Mouse (Mus musculus) heart, adult 2 months (tissue): ENCODE measurements around the gene Elp4. TPM values are rescaled to one million over a fixed set of nuclear protein-coding genes. Genes with fewer than 3 reads are reported as not detected.

Experiments
- DNase-seq, 2 experiments: peaks; one replicate each; pipeline ENCODE4 v3.0.0; 2021
- H3K27ac ChIP-seq: fragments of 200-600 bp; 2 replicates; pipeline ENCODE4 v1.8.1; 2022
- H3K27me3 ChIP-seq: fragments of 200-500 bp; 2 replicates; pipeline ENCODE4 v1.6.1; 2012; ENCODE audit warnings: mild to moderate bottlenecking, low read length, inconsistent platforms, mixed read lengths; ENCODE audit not compliant: control insufficient read depth, insufficient read depth
- H3K36me3 ChIP-seq: fragments of 200-500 bp; 2 replicates; pipeline ENCODE4 v1.6.1; 2012; ENCODE audit warnings: low read length, inconsistent platforms; ENCODE audit not compliant: control insufficient read depth, insufficient read depth
- H3K4me1 ChIP-seq: fragments of 200-500 bp; 2 replicates; pipeline ENCODE4 v1.6.1; 2011; ENCODE audit warnings: low read length; ENCODE audit not compliant: control insufficient read depth, insufficient read depth
- H3K4me3 ChIP-seq: fragments of 200-600 bp; 2 replicates; pipeline ENCODE4 v1.8.1; 2022
- H3K79me2 ChIP-seq: fragments of 200-500 bp; replicated peaks from 2 replicates; pipeline ENCODE4 v1.6.1; 2012; ENCODE audit warnings: mild to moderate bottlenecking, inconsistent platforms, low read length, moderate library complexity, mixed read lengths; ENCODE audit not compliant: control insufficient read depth, insufficient read depth
- H3K9ac ChIP-seq: fragments of 200-500 bp; 2 replicates; pipeline ENCODE4 v1.6.1; 2012; ENCODE audit warnings: low read depth, mild to moderate bottlenecking, control low read depth, inconsistent platforms, low read length, mixed read lengths
- CTCF ChIP-seq: fragments of 200-600 bp; IDR thresholded peaks from 2 replicates; pipeline ENCODE4 v1.8.1; 2022; ENCODE audit warnings: antibody characterized with exemption, mild to moderate bottlenecking, moderate library complexity
- EP300 ChIP-seq: fragments of 200-500 bp; IDR thresholded peaks from 2 replicates; pipeline ENCODE4 v1.6.1; 2011; ENCODE audit warnings: low read depth, low read length, control low read depth; ENCODE audit not compliant: insufficient read depth
- POLR2A ChIP-seq: fragments of 200-500 bp; IDR thresholded peaks from 2 replicates; pipeline ENCODE4 v1.6.1; 2011; ENCODE audit warnings: mild to moderate bottlenecking, low read depth, low read length, control low read depth; ENCODE audit not compliant: insufficient read depth
- WGBS: fragments of 180-500 bp; shearing (Covaris S2); methylation state at CpG from one replicate; pipeline ENCODE4 v1.1.7; 2018; 5-methylcytosine and 5-hydroxymethylcytosine counted together
- intact Hi-C: fragments of 180-260 bp; cut with DNase I; formaldehyde crosslinking; loops from one replicate; pipeline ENCODE4 v1.15.1; 2025
- polyA plus RNA-seq: library from polyadenylated mRNA; depleted of rRNA; stranded (reverse); fragments of >200 nt; gene quantifications from 2 replicates; pipeline ENCODE4 v1.2.3, GENCODE M21; 2012
- total RNA-seq, 2 experiments: library from RNA; stranded (reverse); gene quantifications; 2 replicates each; pipeline ENCODE4 v1.2.3; 2021

Gene Elp4
- total and polyA plus RNA-seq, 3 experiments, result 2.1 to 12.3 (median 11.2) TPM

- no peak overlapping the region for H3K9ac ChIP-seq
- H3K27me3 ChIP-seq, result peaks cover 50% of the 10 kb centered on the region
- H3K4me3 ChIP-seq, result peak overlapping the region; percentile 44
- H3K4me1 ChIP-seq, result peaks cover 2% of the 10 kb centered on the region
- no peak overlapping the region for H3K27ac ChIP-seq
- WGBS, result 3% methylated on average over 49 of the region's 49 CpGs
- TF ChIP-seq CTCF (no peak), POLR2A (no peak), EP300 (no peak)
- H3K36me3 ChIP-seq, result no peaks in the 10 kb centered on the region
- intact Hi-C loops, result no loop called here
- no peaks in the 10 kb centered on the region for H3K79me2 ChIP-seq
- peak in 1 of 2 experiments; percentile 55 for DNase-seq
These were observed 229.3 kb downstream of the Elp4 start for GRCm38 (mm10) chr2:105674875-105675729.

GRCm38 (mm10) chr2:105674061-105674874, 230.1 kb downstream of the Elp4 start:
- TF ChIP-seq POLR2A (no peak), CTCF (no peak), EP300 (no peak)
- H3K27ac ChIP-seq, result no peak overlapping the region
- peaks cover 51% of the 10 kb centered on the region for H3K27me3 ChIP-seq
- intact Hi-C loops, result no loop called here
- H3K36me3 ChIP-seq, result no peaks in the 10 kb centered on the region
- 4% methylated on average over 36 of the region's 36 CpGs for WGBS
- H3K4me3 ChIP-seq, result peak overlapping the region; percentile 44
- no peak for DNase-seq
- no peaks in the 10 kb centered on the region for H3K79me2 ChIP-seq
- H3K9ac ChIP-seq, result no peak overlapping the region
- peaks cover 2% of the 10 kb centered on the region for H3K4me1 ChIP-seq

DNA sequence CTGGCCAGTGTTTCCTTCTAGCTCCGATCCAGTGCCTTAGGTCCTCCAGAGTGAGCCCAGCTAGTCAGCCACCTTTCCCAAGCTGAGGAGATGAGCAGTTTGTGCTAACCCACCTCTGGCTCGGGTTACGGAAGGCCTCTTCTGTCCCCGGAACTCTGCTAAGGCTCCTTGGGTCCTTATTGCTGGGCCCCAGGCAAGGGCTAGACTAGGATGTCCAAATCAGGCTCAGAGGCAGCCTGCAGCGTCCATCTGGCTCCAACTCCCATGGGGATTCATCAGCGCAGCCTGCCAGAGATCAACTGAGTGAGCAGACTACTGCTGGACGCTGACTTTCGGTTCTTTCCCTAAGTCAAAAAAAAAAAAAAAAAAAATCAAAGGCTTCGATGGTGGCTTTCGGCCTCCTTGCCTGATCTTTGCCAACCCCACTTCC, 230.7 kb downstream of the Elp4 start:
- no peak for TF ChIP-seq EP300
- TF ChIP-seq CTCF, result no peak
- no peak for TF ChIP-seq POLR2A
- WGBS, result 5% methylated on average over 10 of the region's 10 CpGs
- Histone ChIP-seq H3K27ac (no peak overlapping the region), H3K79me2 (no peaks in the 10 kb centered on the region), H3K4me3 (peak overlapping the region; percentile 25), H3K36me3 (no peaks in the 10 kb centered on the region), H3K27me3 (peaks cover 50% of the 10 kb centered on the region), H3K9ac (no peak overlapping the region), H3K4me1 (peaks cover 2% of the 10 kb centered on the region)
- peak; percentile 39 to 66 for DNase-seq
- intact Hi-C loops, result no loop called here

DNA sequence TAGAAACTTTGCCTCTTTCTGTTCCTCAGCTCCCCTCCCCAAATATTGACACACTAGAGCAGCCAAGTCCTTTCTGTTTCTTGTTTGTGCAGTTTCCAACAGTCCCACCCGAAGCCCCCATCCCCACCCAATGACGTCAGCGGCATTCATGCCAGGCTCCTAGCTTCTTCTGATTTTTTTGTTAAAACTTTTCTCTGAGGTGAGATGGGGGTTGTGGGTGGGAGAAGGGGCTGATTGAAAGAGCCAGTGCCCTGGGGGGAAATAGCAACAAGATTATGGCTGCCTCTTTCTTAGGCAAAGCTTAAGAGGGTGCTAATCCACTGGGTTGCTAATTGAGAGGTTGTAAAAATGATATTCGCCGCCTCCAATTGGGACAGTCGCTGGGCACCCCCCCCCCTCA, 231.3 kb downstream of the Elp4 start:
- WGBS, result 3% methylated on average over 6 of the region's 6 CpGs
- Histone ChIP-seq H3K27me3 (peaks cover 51% of the 10 kb centered on the region), H3K27ac (no peak overlapping the region)

GRCm38 (mm10) chr2:105672596-105672960, 231.8 kb downstream of the Elp4 start:
- Histone ChIP-seq H3K9ac (no peak overlapping the region), H3K27me3 (peaks cover 49% of the 10 kb centered on the region), H3K27ac (no peak overlapping the region), H3K79me2 (no peaks in the 10 kb centered on the region), H3K36me3 (no peaks in the 10 kb centered on the region), H3K4me1 (peaks cover 2% of the 10 kb centered on the region), H3K4me3 (no peak overlapping the region)
- no peak for TF ChIP-seq POLR2A
- TF ChIP-seq CTCF, result no peak
- TF ChIP-seq EP300, result no peak
- intact Hi-C loops, result no loop called here
- DNase-seq, result peak in 1 of 2 experiments; percentile 14
- whole genome bisulfite sequencing, result 5% methylated on average over 16 of the region's 16 CpGs

More for the DNA sequence above, 231.3 kb downstream of the Elp4 start:
- no peak for TF ChIP-seq CTCF
- no peak for TF ChIP-seq EP300
- TF ChIP-seq POLR2A, result no peak
- Histone ChIP-seq H3K9ac (no peak overlapping the region), H3K36me3 (no peaks in the 10 kb centered on the region), H3K79me2 (no peaks in the 10 kb centered on the region), H3K4me3 (no peak overlapping the region), H3K4me1 (peaks cover 2% of the 10 kb centered on the region)
- DNase-seq, result peak in 1 of 2 experiments; percentile 10
- intact Hi-C loops, result no loop called here
